Mouse (Mus musculus): Measurements from ENCODE around the gene Fryl.

Fryl gene

GRCm38 (mm10) chr5:73194083-73194570, 62.3 kb downstream of the Fryl start:
- DNase-seq (ENCODE audit: low spot score), result no peak

- peak; percentile 51 for DNase-seq (ENCODE audit: low spot score)
Observed at GRCm38 (mm10) chr5:73193627-73194026, 62.8 kb downstream of the Fryl start.

GRCm38 (mm10) chr5:73192870-73193576, 63.4 kb downstream of the Fryl start:
- DNase-seq (ENCODE audit: low spot score), result no peak

- DNase-seq (ENCODE audit: low spot score), result no peak
Observed at GRCm38 (mm10) chr5:73191765-73192164, 64.7 kb downstream of the Fryl start.

- DNase-seq (ENCODE audit: low spot score), result no peak
Observed at GRCm38 (mm10) chr5:73190164-73190563, 66.3 kb downstream of the Fryl start.

- peak; percentile 44 for DNase-seq (ENCODE audit: low spot score)
Observed at GRCm38 (mm10) chr5:73189443-73190160, 66.8 kb downstream of the Fryl start.

GRCm38 (mm10) chr5:73188576-73188975, 67.8 kb downstream of the Fryl start:
- DNase-seq (ENCODE audit: low spot score), result no peak

- no peak for DNase-seq (ENCODE audit: low spot score)
Observed at GRCm38 (mm10) chr5:73188164-73188563, 68.3 kb downstream of the Fryl start.

- DNase-seq (ENCODE audit: low spot score), result peak; percentile 28
Observed at GRCm38 (mm10) chr5:73186912-73187311, 69.5 kb downstream of the Fryl start.

- DNase-seq (ENCODE audit: low spot score), result no peak
Observed at GRCm38 (mm10) chr5:73185424-73185823, 71.0 kb downstream of the Fryl start.

GRCm38 (mm10) chr5:73182701-73183447, 73.5 kb downstream of the Fryl start:
- DNase-seq (ENCODE audit: low spot score), result no peak

- no peak for DNase-seq (ENCODE audit: low spot score)
Observed at GRCm38 (mm10) chr5:73182191-73182590, 74.2 kb downstream of the Fryl start.

- no peak for DNase-seq (ENCODE audit: low spot score)
Observed at GRCm38 (mm10) chr5:73176294-73176693, 80.1 kb downstream of the Fryl start.

GRCm38 (mm10) chr5:73175377-73176147, 80.9 kb downstream of the Fryl start:
- DNase-seq (ENCODE audit: low spot score), result no peak

GRCm38 (mm10) chr5:73171876-73172480, 84.4 kb downstream of the Fryl start:
- no peak for DNase-seq (ENCODE audit: low spot score)

GRCm38 (mm10) chr5:73171203-73171602, 85.2 kb downstream of the Fryl start:
- no peak for DNase-seq (ENCODE audit: low spot score)

- peak; percentile 28 for DNase-seq (ENCODE audit: low spot score)
Observed at GRCm38 (mm10) chr5:73168769-73169272, 87.6 kb downstream of the Fryl start.

GRCm38 (mm10) chr5:73167976-73168768, 88.2 kb downstream of the Fryl start:
- no peak for DNase-seq (ENCODE audit: low spot score)

GRCm38 (mm10) chr5:73163970-73164369, 92.4 kb downstream of the Fryl start:
- DNase-seq (ENCODE audit: low spot score), result no peak

GRCm38 (mm10) chr5:73162492-73162891, 93.9 kb downstream of the Fryl start:
- peak; percentile 24 for DNase-seq (ENCODE audit: low spot score)

Data from lung, postnatal 25 days (tissue).